Mouse (Mus musculus) heart, adult 2 months (tissue): ENCODE data around the gene Tmem8b.

ENCODE experiments used
- CTCF ChIP-seq: fragments of 200-600 bp; IDR thresholded peaks from 2 replicates; pipeline ENCODE4 v1.8.1; 2022; ENCODE audit warnings: antibody characterized with exemption, mild to moderate bottlenecking, moderate library complexity
- POLR2A ChIP-seq: fragments of 200-500 bp; IDR thresholded peaks from 2 replicates; pipeline ENCODE4 v1.6.1; 2011; ENCODE audit warnings: mild to moderate bottlenecking, low read depth, low read length, control low read depth; ENCODE audit not compliant: insufficient read depth

GRCm38 (mm10) chr4:43732171-43732570, 63.4 kb downstream of the Tmem8b start:
- TF ChIP-seq CTCF, result no peak
- TF ChIP-seq POLR2A, result no peak
